Mouse (Mus musculus) liver, embryonic 16.5 days (tissue): Measurements from ENCODE around the gene Slc8a2. TPM values are rescaled to one million over a fixed set of nuclear protein-coding genes. Genes with fewer than 3 reads are reported as not detected.

Source experiments
- ATAC-seq: fragments of 200-750 bp; cut with Nextera tagmentation; 2 replicates; pipeline ENCODE4 v1.8.0; 2017; ENCODE audit warnings: low read depth, mild to moderate bottlenecking, moderate number of reproducible peaks, moderate library complexity
- H3K27ac ChIP-seq: fragments of 300-500 bp; sonication (generic); 2 replicates; pipeline ENCODE4 v1.5.1; 2014; ENCODE audit warnings: mild to moderate bottlenecking, low read length
- H3K27me3 ChIP-seq: fragments of 300-500 bp; sonication (generic); 2 replicates; pipeline ENCODE4 v1.6.1; 2014; ENCODE audit warnings: low read depth, low read length, mixed read lengths; ENCODE audit not compliant: control insufficient read depth, insufficient read depth
- H3K36me3 ChIP-seq: fragments of 300-500 bp; sonication (generic); 2 replicates; pipeline ENCODE4 v1.6.1; 2014; ENCODE audit warnings: mild to moderate bottlenecking; ENCODE audit not compliant: control insufficient read depth, insufficient read depth
- H3K4me1 ChIP-seq: fragments of 300-500 bp; sonication (generic); 2 replicates; pipeline ENCODE4 v1.6.1; 2014; ENCODE audit warnings: low read depth, low read length, mixed read lengths; ENCODE audit not compliant: control insufficient read depth
- H3K4me2 ChIP-seq: fragments of 300-500 bp; sonication (generic); 2 replicates; pipeline ENCODE4 v1.6.1; 2014; ENCODE audit warnings: low read depth, low read length, mixed read lengths
- H3K4me3 ChIP-seq: fragments of 300-500 bp; sonication (generic); 2 replicates; pipeline ENCODE4 v1.5.1; 2014; ENCODE audit warnings: low read depth, mild to moderate bottlenecking, low read length
- H3K9ac ChIP-seq: fragments of 300-500 bp; sonication (generic); 2 replicates; pipeline ENCODE4 v1.6.1; 2014; ENCODE audit warnings: low read depth, low read length
- H3K9me3 ChIP-seq: fragments of 300-500 bp; sonication (generic); replicated peaks from 2 replicates; pipeline ENCODE4 v1.6.1; 2016; ENCODE audit warnings: low read length; ENCODE audit not compliant: control insufficient read depth
- WGBS: fragments of 180-500 bp; shearing (Covaris S2); extraction: QIAGEN DNeasy Blood & Tissue Kit; methylation state at CpG from one replicate; pipeline ENCODE4 v1.1.7; 2014; ENCODE audit not compliant: insufficient replicate concordance; 5-methylcytosine and 5-hydroxymethylcytosine counted together
- polyA plus RNA-seq: library from polyadenylated mRNA; unstranded; fragments of >200 nt; fragmentation: Nextera tagmentation; extraction: Ambion mirVana; gene quantifications from 2 replicates; pipeline ENCODE4 v1.2.1, GENCODE M21; 2015

The Slc8a2 gene
- polyA plus RNA-seq, 1 experiment from 2014 or later: 0.02 TPM

GRCm38 (mm10) chr7:16153522-16153921 is 23.9 kb downstream of the Slc8a2 start:
- Histone ChIP-seq H3K9me3 (no peaks in the 10 kb centered on the region), H3K27ac (no peak overlapping the region), H3K4me3 (no peak overlapping the region), H3K4me2 (no peak overlapping the region), H3K36me3 (no peaks in the 10 kb centered on the region), H3K9ac (no peak overlapping the region), H3K27me3 (peaks cover 5% of the 10 kb centered on the region), H3K4me1 (no peaks in the 10 kb centered on the region)
- 11% methylated on average over 10 of the region's 10 CpGs for WGBS
- ATAC-seq: 0 out of 2 replicates have a peak, but pooled peaks have one; percentile 32

DNA sequence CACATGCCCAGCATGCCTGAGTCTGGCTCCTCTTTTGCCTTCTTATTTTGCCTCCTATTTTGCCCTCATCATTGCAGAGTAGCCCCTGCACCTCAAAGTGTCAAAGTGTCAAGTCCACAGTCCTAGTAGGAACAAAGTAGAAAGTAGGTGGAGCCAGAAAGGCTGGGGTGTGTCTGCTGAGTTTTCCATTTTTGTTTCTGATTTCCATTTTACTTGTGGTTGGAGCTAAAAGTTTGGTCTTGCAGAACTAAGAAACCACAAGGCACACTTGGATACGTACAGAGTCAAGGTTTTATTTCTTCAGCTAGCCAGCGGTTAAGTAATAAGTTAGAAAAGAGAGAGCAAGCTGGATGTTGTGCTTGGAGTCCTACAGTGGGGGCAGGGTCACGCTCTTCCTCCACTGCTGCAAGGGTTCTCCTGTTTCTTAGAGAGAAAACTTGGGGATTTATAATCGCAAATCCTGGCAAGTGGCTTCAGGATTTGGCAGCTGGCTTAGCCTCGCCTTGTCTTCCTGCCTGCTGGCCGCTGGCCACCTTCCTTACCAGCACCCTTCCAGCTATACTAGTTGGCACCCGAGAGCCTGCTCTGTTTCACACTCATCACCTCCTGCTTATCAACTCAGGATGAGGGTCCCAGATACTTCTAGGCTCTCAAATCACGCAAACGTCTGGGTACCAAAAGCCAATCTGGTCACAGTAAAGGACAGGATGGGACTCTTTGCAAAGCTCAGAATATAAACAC is 25.7 kb downstream of the Slc8a2 start:
- H3K9me3 ChIP-seq: no peaks in the 10 kb centered on the region
- no peaks in the 10 kb centered on the region for H3K36me3 ChIP-seq
- H3K4me2 ChIP-seq: no peak overlapping the region
- H3K4me3 ChIP-seq: no peak overlapping the region
- H3K27ac ChIP-seq: no peak overlapping the region
- H3K27me3 ChIP-seq: peaks cover 20% of the 10 kb centered on the region
- no peaks in the 10 kb centered on the region for H3K4me1 ChIP-seq
- H3K9ac ChIP-seq: no peak overlapping the region
- no peak for ATAC-seq
- WGBS: 41% methylated on average over 9 of the region's 9 CpGs

- no peak overlapping the region for H3K9ac ChIP-seq
- no peak overlapping the region for H3K4me2 ChIP-seq
- H3K4me1 ChIP-seq: no peaks in the 10 kb centered on the region
- ATAC-seq: no peak
- peaks cover 22% of the 10 kb centered on the region for H3K27me3 ChIP-seq
- H3K36me3 ChIP-seq: no peaks in the 10 kb centered on the region
- WGBS: 38% methylated on average over 8 of the region's 8 CpGs
- H3K27ac ChIP-seq: no peak overlapping the region
- H3K9me3 ChIP-seq: no peaks in the 10 kb centered on the region
- no peak overlapping the region for H3K4me3 ChIP-seq
Observed at GRCm38 (mm10) chr7:16156105-16156714, 26.6 kb downstream of the Slc8a2 start.

DNA sequence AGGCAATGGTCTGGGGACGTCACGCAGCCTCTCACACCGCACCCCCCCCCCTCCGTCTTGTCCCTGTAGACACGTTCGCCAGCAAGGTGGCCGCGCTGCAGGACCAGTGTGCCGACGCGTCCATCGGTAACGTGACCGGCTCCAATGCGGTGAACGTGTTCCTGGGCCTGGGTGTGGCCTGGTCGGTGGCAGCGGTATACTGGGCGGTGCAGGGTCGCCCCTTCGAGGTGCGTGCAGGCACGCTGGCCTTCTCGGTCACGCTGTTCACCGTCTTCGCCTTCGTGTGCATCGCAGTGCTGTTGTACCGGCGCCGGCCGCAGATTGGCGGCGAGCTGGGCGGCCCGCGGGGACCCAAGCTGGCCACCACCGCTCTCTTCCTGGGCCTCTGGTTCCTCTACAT is 29.1 kb downstream of the Slc8a2 start:
- H3K4me1 ChIP-seq: no peaks in the 10 kb centered on the region
- no peaks in the 10 kb centered on the region for H3K36me3 ChIP-seq
- no peak overlapping the region for H3K4me2 ChIP-seq
- no peak for ATAC-seq
- H3K4me3 ChIP-seq: no peak overlapping the region
- no peak overlapping the region for H3K9ac ChIP-seq
- WGBS: 8% methylated on average over 39 of the region's 39 CpGs
- H3K27me3 ChIP-seq: peaks cover 22% of the 10 kb centered on the region
- H3K9me3 ChIP-seq: no peaks in the 10 kb centered on the region
- H3K27ac ChIP-seq: no peak overlapping the region

- Histone ChIP-seq H3K4me1 (no peaks in the 10 kb centered on the region), H3K9ac (no peak overlapping the region), H3K27ac (no peak overlapping the region), H3K4me3 (no peak overlapping the region), H3K9me3 (no peaks in the 10 kb centered on the region), H3K4me2 (no peak overlapping the region), H3K27me3 (peaks cover 22% of the 10 kb centered on the region), H3K36me3 (no peaks in the 10 kb centered on the region)
- ATAC-seq: no peak; the same call in 1 of the 2 replicates
- 48% methylated on average over 3 of the region's 3 CpGs for WGBS
Observed at GRCm38 (mm10) chr7:16160702-16161101, 31.1 kb downstream of the Slc8a2 start.

DNA sequence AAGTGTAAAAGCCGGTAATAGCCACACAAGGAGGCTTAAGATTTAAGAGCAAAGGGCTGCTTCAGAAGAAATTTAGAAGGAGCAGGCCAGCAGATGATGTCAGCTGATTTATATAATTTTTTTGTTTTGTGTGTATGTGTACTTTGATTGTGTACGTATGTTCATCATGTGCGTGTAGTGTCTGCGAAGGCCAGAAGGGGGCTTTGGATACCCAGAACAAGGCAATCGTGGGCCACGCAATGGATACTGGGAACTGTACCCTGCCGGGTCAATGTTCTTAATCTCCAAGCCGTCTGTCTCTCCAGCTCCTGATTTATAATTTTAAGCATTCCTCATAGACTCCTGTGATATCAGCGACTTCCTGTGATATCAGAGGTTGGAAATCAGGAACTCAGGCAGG is 31.7 kb downstream of the Slc8a2 start:
- no peak overlapping the region for H3K4me2 ChIP-seq
- H3K27me3 ChIP-seq: peaks cover 22% of the 10 kb centered on the region
- H3K4me1 ChIP-seq: no peaks in the 10 kb centered on the region
- ATAC-seq: no peak
- WGBS: 78% methylated on average over 9 of the region's 9 CpGs
- no peak overlapping the region for H3K27ac ChIP-seq
- H3K4me3 ChIP-seq: no peak overlapping the region
- no peaks in the 10 kb centered on the region for H3K9me3 ChIP-seq
- H3K9ac ChIP-seq: no peak overlapping the region
- no peaks in the 10 kb centered on the region for H3K36me3 ChIP-seq

DNA sequence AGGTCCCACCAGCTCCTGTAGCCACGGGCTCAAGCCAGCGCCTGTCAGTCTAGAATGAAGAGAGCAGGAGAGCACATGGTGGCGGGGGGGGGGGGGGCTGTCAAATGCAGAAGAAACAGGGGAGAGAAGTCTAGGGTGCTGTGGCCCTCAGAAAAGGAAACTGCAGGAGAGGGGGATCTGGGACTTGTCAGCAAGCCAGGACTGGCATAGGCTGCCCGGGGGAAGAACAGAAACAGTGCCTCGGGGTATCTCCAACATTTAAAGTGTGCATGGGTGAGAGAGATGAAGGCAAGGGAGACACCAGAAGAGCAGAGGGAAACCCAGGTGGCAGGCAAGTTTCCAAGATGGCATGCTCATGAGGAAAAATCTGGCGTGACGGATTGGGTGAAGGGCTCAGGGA is 32.4 kb downstream of the Slc8a2 start:
- Histone ChIP-seq H3K4me2 (no peak overlapping the region), H3K4me1 (no peaks in the 10 kb centered on the region), H3K9me3 (no peaks in the 10 kb centered on the region), H3K36me3 (no peaks in the 10 kb centered on the region), H3K4me3 (no peak overlapping the region), H3K27ac (no peak overlapping the region), H3K9ac (no peak overlapping the region), H3K27me3 (peaks cover 22% of the 10 kb centered on the region)
- no peak for ATAC-seq
- WGBS: 57% methylated on average over 7 of the region's 7 CpGs

DNA sequence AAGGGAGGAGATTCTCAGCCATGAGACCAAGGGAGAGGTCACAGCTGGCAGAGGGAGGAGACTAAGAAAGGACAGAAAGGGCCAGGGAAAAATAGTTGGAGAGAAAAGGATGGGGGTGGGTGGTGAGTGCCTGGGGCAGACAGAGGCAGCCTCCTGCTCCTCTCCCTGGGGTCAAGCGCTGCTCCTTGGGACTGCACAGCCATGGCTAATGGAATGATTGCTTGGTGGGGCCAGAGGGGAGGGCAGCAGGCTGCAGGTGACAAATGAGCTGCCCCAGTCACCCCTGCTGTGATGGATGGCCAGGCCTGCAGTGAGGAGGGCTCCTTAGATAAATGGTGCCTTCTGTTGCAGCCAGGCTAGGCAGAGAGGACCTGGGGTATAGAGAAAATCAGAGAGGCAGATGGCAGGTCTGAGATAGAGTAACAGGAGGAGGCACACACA is 42.5 kb downstream of the Slc8a2 start:
- Histone ChIP-seq H3K36me3 (no peaks in the 10 kb centered on the region), H3K4me2 (no peak overlapping the region), H3K4me1 (no peaks in the 10 kb centered on the region; the same call in 1 of the 2 replicates), H3K4me3 (no peak overlapping the region), H3K27ac (no peak overlapping the region), H3K9me3 (no peaks in the 10 kb centered on the region), H3K27me3 (peaks cover 33% of the 10 kb centered on the region), H3K9ac (no peak overlapping the region)
- 0% methylated on average over 1 of the region's 1 CpGs for WGBS
- no peak for ATAC-seq

- Histone ChIP-seq H3K27ac (no peak overlapping the region), H3K4me1 (no peaks in the 10 kb centered on the region; the same call in 1 of the 2 replicates), H3K27me3 (peaks cover 36% of the 10 kb centered on the region), H3K4me2 (no peak overlapping the region), H3K36me3 (no peaks in the 10 kb centered on the region), H3K4me3 (no peak overlapping the region), H3K9me3 (no peaks in the 10 kb centered on the region), H3K9ac (no peak overlapping the region)
- WGBS: 20% methylated on average over 1 of the region's 1 CpGs
- ATAC-seq: no peak
Observed at GRCm38 (mm10) chr7:16172586-16173140, 43.0 kb downstream of the Slc8a2 start.
